Mouse (Mus musculus) brain, embryonic 14.5 days (tissue): ENCODE measurements at regions not wholly inside any gene's neighbourhood (a gene's known extent, or its start where the extent isn't known, plus 50 kb on each side); places are given as distances from the start of the nearest gene placed in this dataset.

Experiments used
- CTCF ChIP-seq: fragments of 200-500 bp; IDR thresholded peaks from 2 replicates; pipeline ENCODE4 v1.5.1; 2012; ENCODE audit warnings: inconsistent platforms, mild to moderate bottlenecking, moderate library complexity, borderline replicate concordance; ENCODE audit not compliant: insufficient read depth, insufficient read length; ENCODE audit errors: extremely low read depth
- POLR2A ChIP-seq: fragments of 200-500 bp; IDR thresholded peaks from 2 replicates; pipeline ENCODE4 v1.6.1; 2012; ENCODE audit warnings: mild to moderate bottlenecking, inconsistent platforms, borderline replicate concordance; ENCODE audit not compliant: poor library complexity, insufficient read depth, insufficient read length, severe bottlenecking; ENCODE audit errors: extremely low read depth

- TF ChIP-seq POLR2A (no peak), CTCF (no peak)
These were observed 169.8 kb upstream of the Rasgrp1 start for GRCm38 (mm10) chr2:117512551-117512950.
